ENCODE assay signal across 10 mouse cellular contexts in genomic region chr2:70852796-70853221, GRCm38 (mm10). TPM values are rescaled to one million over a fixed set of nuclear protein-coding genes. Genes with fewer than 3 reads are reported as not detected.
DNase-seq lines count a peak whose midpoint lies in the region; ATAC-seq lines count a peak whose summit lies in the region.
"Had no signal": no experiment of that assay in that cellular context is flagged by ENCODE, and none has a peak within 500 bp of the region (broad histone marks: within the 10 kb centered on the region; RNA-seq: fewer than 3 reads in every experiment).

No protein-coding gene starts in this region.

- no peak overlapping the region for H3K27ac ChIP-seq in heart, embryonic 13.5 days (replicated peaks)
- no peak overlapping the region for H3K27ac ChIP-seq in embryonic facial prominence, embryonic 11.5 days (replicated peaks; ENCODE audit: low read depth, low read length)
- peak overlapping the region; percentile 40 for H3K27ac ChIP-seq in hindbrain, embryonic 12.5 days
- no peak overlapping the region for H3K27ac ChIP-seq in midbrain, embryonic 15.5 days

- H3K9ac ChIP-seq in heart, embryonic 13.5 days: peak overlapping the region; percentile 4; the same call in 1 of the 2 replicates
- no peak overlapping the region; the same call in 1 of the 2 replicates for H3K9ac ChIP-seq in embryonic facial prominence, embryonic 11.5 days (replicated peaks; ENCODE audit: low read length)
- no peak overlapping the region for H3K9ac ChIP-seq in hindbrain, embryonic 12.5 days
- H3K9ac ChIP-seq in midbrain, embryonic 15.5 days: no peak overlapping the region

- no peaks in the 10 kb centered on the region for H3K36me3 ChIP-seq in heart, embryonic 13.5 days
- no peaks in the 10 kb centered on the region for H3K36me3 ChIP-seq in embryonic facial prominence, embryonic 11.5 days (replicated peaks; ENCODE audit: control insufficient read depth, insufficient read depth, low read depth, low read length)
- no peaks in the 10 kb centered on the region for H3K36me3 ChIP-seq in hindbrain, embryonic 12.5 days
- no peaks in the 10 kb centered on the region for H3K36me3 ChIP-seq in midbrain, embryonic 15.5 days (replicated peaks)

- no peak for DNase-seq in heart, postnatal 10 days
- no peak for DNase-seq in embryonic facial prominence, embryonic 11.5 days (ENCODE audit: low spot score)
- DNase-seq in ovary, postnatal 14 days (ENCODE audit: low spot score): no peak
- no peak for DNase-seq in ovary, postnatal 36 days (ENCODE audit: low spot score)
- DNase-seq: kidney, postnatal 14 days had no signal

- no peak for ATAC-seq in heart, embryonic 13.5 days (ENCODE audit: extremely low read depth, insufficient number of reproducible peaks, low FRiP score, low TSS enrichment)
- ATAC-seq in embryonic facial prominence, embryonic 11.5 days (replicated peaks; ENCODE audit: insufficient number of reproducible peaks, low FRiP score, low TSS enrichment, low read depth): no peak
- no peak; the same call in 1 of the 2 replicates for ATAC-seq in hindbrain, embryonic 12.5 days (ENCODE audit: low FRiP score)
- no peak for ATAC-seq in midbrain, embryonic 15.5 days (replicated peaks)
- ATAC-seq in erythroblast, adult 5-6 weeks (replicated peaks; ENCODE audit: low FRiP score, poor library complexity, severe bottlenecking): no peak

- H3K4me1 ChIP-seq in heart, embryonic 13.5 days: peaks cover 27% of the 10 kb centered on the region
- H3K4me1 ChIP-seq in embryonic facial prominence, embryonic 11.5 days (ENCODE audit: control insufficient read depth, insufficient read depth, low read length): no peaks in the 10 kb centered on the region
- peaks cover 7% of the 10 kb centered on the region; the same call in 1 of the 2 replicates for H3K4me1 ChIP-seq in hindbrain, embryonic 12.5 days
- H3K4me1 ChIP-seq in midbrain, embryonic 15.5 days: peaks cover 6% of the 10 kb centered on the region

- peak overlapping the region; percentile 24 for H3K4me3 ChIP-seq in heart, embryonic 13.5 days
- no peak overlapping the region for H3K4me3 ChIP-seq in embryonic facial prominence, embryonic 11.5 days (ENCODE audit: low read depth, low read length)
- peak overlapping the region; percentile 13; the same call in 1 of the 2 replicates for H3K4me3 ChIP-seq in hindbrain, embryonic 12.5 days
- H3K4me3 ChIP-seq in midbrain, embryonic 15.5 days: no peak overlapping the region
- H3K4me3 ChIP-seq: myocyte had no signal

- intact Hi-C loops in heart, postnatal 10 days (cut with DNase I): no loop called here

- 22% methylated on average over 11 of the region's 11 CpGs for WGBS in heart, embryonic 13.5 days
- 42% methylated on average over 11 of the region's 11 CpGs for WGBS in embryonic facial prominence, embryonic 11.5 days
- 32% methylated on average over 11 of the region's 11 CpGs for WGBS in hindbrain, embryonic 12.5 days
- 42% methylated on average over 11 of the region's 11 CpGs for WGBS in midbrain, embryonic 15.5 days

- H3K4me2 ChIP-seq in heart, embryonic 13.5 days: peak overlapping the region; percentile 54
- peak overlapping the region; percentile 13; the same call in 1 of the 2 replicates for H3K4me2 ChIP-seq in embryonic facial prominence, embryonic 11.5 days (ENCODE audit: low read depth, low read length)
- H3K4me2 ChIP-seq in hindbrain, embryonic 12.5 days (replicated peaks): peak overlapping the region; percentile 45
- peak overlapping the region; percentile 28; the same call in 1 of the 2 replicates for H3K4me2 ChIP-seq in midbrain, embryonic 15.5 days

- H3K9me3 ChIP-seq in heart, embryonic 13.5 days: no peaks in the 10 kb centered on the region
- no peaks in the 10 kb centered on the region for H3K9me3 ChIP-seq in embryonic facial prominence, embryonic 11.5 days (replicated peaks; ENCODE audit: control insufficient read depth, low read length)
- no peaks in the 10 kb centered on the region for H3K9me3 ChIP-seq in hindbrain, embryonic 12.5 days (replicated peaks)
- no peaks in the 10 kb centered on the region for H3K9me3 ChIP-seq in midbrain, embryonic 15.5 days

- no peaks in the 10 kb centered on the region for H3K27me3 ChIP-seq in heart, embryonic 13.5 days (replicated peaks)
- H3K27me3 ChIP-seq in embryonic facial prominence, embryonic 11.5 days (ENCODE audit: control insufficient read depth, insufficient read depth, low read length): no peaks in the 10 kb centered on the region
- no peaks in the 10 kb centered on the region for H3K27me3 ChIP-seq in hindbrain, embryonic 12.5 days
- H3K27me3 ChIP-seq in midbrain, embryonic 15.5 days (replicated peaks): no peaks in the 10 kb centered on the region

RNA-seq across cellular contexts. Expression of gene Tlk1, which starts 27.3 kb away (rescaled TPM):
- 18.0 and 18.8 TPM in 2 replicates for polyA plus RNA-seq in heart, embryonic 13.5 days (2015; fragmentation: Nextera tagmentation; extraction: Ambion mirVana)
- 10 to 100 TPM; 45.9 to 47.3 TPM for total RNA-seq in heart, postnatal 10 days (2021)
- polyA plus RNA-seq in embryonic facial prominence, embryonic 11.5 days (2014; fragmentation: Nextera tagmentation; extraction: Ambion mirVana): 46.4 and 46.8 TPM in 2 replicates
- 41.1 and 42.0 TPM in 2 replicates for polyA plus RNA-seq in hindbrain, embryonic 12.5 days (2016; fragmentation: Nextera tagmentation; extraction: Ambion mirVana)
- 25.3 and 27.1 TPM in 2 replicates for polyA plus RNA-seq in midbrain, embryonic 15.5 days (2015; fragmentation: Nextera tagmentation; extraction: Ambion mirVana)
- total RNA-seq in erythroblast, adult 5-6 weeks (2015; ENCODE audit: low replicate concordance): 58.6 and 84.4 TPM in 2 replicates
- total RNA-seq in erythroblast, adult 5-6 weeks (2017; ENCODE audit: low replicate concordance): 59.6 and 75.0 TPM in 2 replicates

Comparison
In these comparisons a context has a peak if more than half of its experiments do, and no peak if none do; other contexts are left out.
1. H3K4me3 ChIP-seq: peak in heart, embryonic 13.5 days (single experiment) and hindbrain, embryonic 12.5 days (single experiment); none in embryonic facial prominence, embryonic 11.5 days (single experiment) and midbrain, embryonic 15.5 days (single experiment).
2. Peak in every context shown above with its lines, with median percentiles within 50 percentile points of each other: H3K4me2 ChIP-seq.